Mouse (Mus musculus) MEL (cell line): Measurements from ENCODE around the gene Wnt3.

Experiments
- GABPA ChIP-seq: IDR thresholded peaks from 2 replicates; pipeline ENCODE4 v1.6.1; 2012; ENCODE audit warnings: low read depth, mild to moderate bottlenecking, inconsistent platforms, low read length, improper control_type of control experiment, moderate library complexity
- MAX ChIP-seq: IDR thresholded peaks from 2 replicates; pipeline ENCODE4 v1.6.1; 2011; ENCODE audit warnings: low read length, improper control_type of control experiment

DNA sequence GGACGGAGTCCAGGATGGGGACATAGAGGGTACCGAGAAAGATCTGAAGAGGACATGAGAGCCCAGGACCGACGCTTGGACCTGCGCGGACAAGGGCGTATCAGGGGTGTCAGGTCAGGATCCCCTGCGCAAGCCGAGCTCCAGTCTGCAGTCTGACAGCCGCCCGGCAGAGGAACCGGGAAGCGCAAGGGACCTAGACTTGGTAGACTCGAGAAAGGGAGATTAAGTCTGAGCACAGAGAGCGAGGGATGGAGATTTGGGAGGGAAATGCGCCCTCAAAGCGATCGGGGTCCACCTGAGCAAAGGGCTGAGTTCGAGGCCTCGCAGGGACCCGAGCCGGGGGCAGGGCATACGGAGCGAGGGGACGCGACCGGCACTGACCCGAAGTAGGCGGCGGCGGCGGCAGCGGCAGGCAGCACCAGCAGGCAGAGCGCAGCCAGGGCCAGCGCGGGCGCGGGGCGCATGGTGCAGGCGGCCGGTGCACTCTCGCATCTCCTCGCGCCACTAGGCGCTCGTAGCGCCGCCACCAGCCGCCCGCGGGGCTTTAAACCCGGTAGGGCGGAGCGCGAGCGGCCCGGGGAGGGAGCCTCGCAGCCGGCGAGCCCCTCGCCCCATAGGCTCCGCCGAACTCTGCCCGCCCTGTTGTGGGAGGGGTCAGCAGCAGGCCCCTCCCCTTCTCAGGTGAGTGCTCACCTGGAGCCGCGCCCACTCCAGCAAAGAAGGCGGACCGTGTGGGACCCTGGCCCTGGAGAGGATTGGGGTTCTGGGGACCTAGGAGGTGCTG, 24.5 kb upstream of the Wnt3 start, which contains the start of gene Wnt9b:
- TF ChIP-seq GABPA (no peak), MAX (no peak)
